Mouse (Mus musculus) gastrocnemius, postnatal 4 days (tissue): ENCODE measurements around the gene Spn. TPM values are rescaled to one million over a fixed set of nuclear protein-coding genes. Genes with fewer than 3 reads are reported as not detected.

ENCODE experiments used
- DNase-seq, 2 experiments: peaks; one replicate each; pipeline ENCODE4 v3.0.0; 2021 to 2022; ENCODE audit warnings: low spot score in 2 of 2, mixed read lengths in 2 of 2
- total RNA-seq, 2 experiments: library from RNA; stranded (reverse); gene quantifications; 2 replicates each; pipeline ENCODE4 v1.2.3; 2021

Gene Spn
- total RNA-seq, 2 experiments from 2014 or later = 0.54 to 0.91 TPM

- DNase-seq = no peak
Measured at GRCm38 (mm10) chr7:127142214-127142613, 4.6 kb upstream of the Spn start.

- DNase-seq = no peak
Measured at GRCm38 (mm10) chr7:127140623-127141404, 3.2 kb upstream of the Spn start.

GRCm38 (mm10) chr7:127139562-127139961 lies 1.9 kb upstream of the Spn start:
- DNase-seq = no peak

GRCm38 (mm10) chr7:127139100-127139499 lies 1.5 kb upstream of the Spn start:
- DNase-seq = no peak

GRCm38 (mm10) chr7:127136181-127137071 lies 1.2 kb downstream of the Spn start:
- DNase-seq = no peak

GRCm38 (mm10) chr7:127134821-127135447 lies 2.7 kb downstream of the Spn start:
- DNase-seq = no peak

GRCm38 (mm10) chr7:127133125-127133524 lies 4.5 kb downstream of the Spn start:
- no peak for DNase-seq

- no peak for DNase-seq
Measured at GRCm38 (mm10) chr7:127129638-127130037, 8.0 kb downstream of the Spn start.

- DNase-seq = no peak
Measured at GRCm38 (mm10) chr7:127121911-127122270, 15.7 kb downstream of the Spn start, which contains the start of gene Qprt. TSS of gene Qprt (minus strand) at chr7:127122226.

GRCm38 (mm10) chr7:127121061-127121910 lies 16.3 kb downstream of the Spn start:
- no peak for DNase-seq

- DNase-seq = no peak
Measured at GRCm38 (mm10) chr7:127118671-127119445, 18.8 kb downstream of the Spn start.

- DNase-seq = no peak
Measured at GRCm38 (mm10) chr7:127117948-127118347, 19.7 kb downstream of the Spn start.

GRCm38 (mm10) chr7:127116331-127116935 lies 21.2 kb downstream of the Spn start:
- no peak for DNase-seq

- no peak for DNase-seq
Measured at GRCm38 (mm10) chr7:127114920-127115319, 22.7 kb downstream of the Spn start.

- no peak for DNase-seq
Measured at GRCm38 (mm10) chr7:127113614-127114259, 23.9 kb downstream of the Spn start.

- no peak for DNase-seq
Measured at GRCm38 (mm10) chr7:127112921-127113597, 24.6 kb downstream of the Spn start.

- DNase-seq = no peak
Measured at GRCm38 (mm10) chr7:127112251-127112841, 25.3 kb downstream of the Spn start.

- no peak for DNase-seq
Measured at GRCm38 (mm10) chr7:127111461-127111860, 26.2 kb downstream of the Spn start.
